Mouse (Mus musculus) E14TG2a.4 (cell line): ENCODE results near the gene Slc12a4.

ENCODE experiments used
- CTCF ChIP-seq: conservative IDR thresholded peaks from 2 replicates; pipeline ENCODE4 v1.5.1; 2014; ENCODE audit warnings: low read length
- NANOG ChIP-seq: IDR thresholded peaks from 2 replicates; pipeline ENCODE4 v1.6.1; 2014; ENCODE audit warnings: borderline replicate concordance, low read length, mixed read lengths
- POU5F1 ChIP-seq: IDR thresholded peaks from 2 replicates; pipeline ENCODE4 v1.6.1; 2014; ENCODE audit warnings: low read length, borderline replicate concordance

DNA sequence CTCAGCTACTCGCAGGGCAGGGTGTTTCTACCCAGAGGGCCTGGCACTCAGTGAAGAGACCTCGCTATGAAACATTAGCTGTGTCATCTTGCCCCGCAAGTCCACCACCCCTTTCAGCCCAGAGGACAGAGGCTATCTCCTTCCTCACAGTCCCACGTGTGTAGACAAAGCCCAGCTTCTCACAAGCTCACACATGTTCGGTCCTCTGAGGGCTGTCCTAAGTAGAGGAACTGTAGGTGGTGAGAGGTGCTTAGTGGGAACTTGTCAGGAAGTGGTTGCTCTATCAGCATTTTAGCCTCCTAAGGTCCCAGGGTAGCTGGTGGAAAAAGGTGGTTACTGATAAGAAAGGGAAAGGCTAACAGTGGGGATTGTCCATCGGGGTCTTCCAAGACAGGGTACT is 30.8 kb downstream of the Slc12a4 start:
- TF ChIP-seq CTCF: no peak
- no peak for TF ChIP-seq POU5F1
- TF ChIP-seq NANOG: no peak
